Mouse (Mus musculus) neutrophil, adult 5-6 weeks (primary cell): ENCODE data around the gene Nxpe3. TPM values are rescaled to one million over a fixed set of nuclear protein-coding genes. Genes with fewer than 3 reads are reported as not detected.
A peak's percentile ranks its signal among the peaks of the same experiment; 100 is the strongest.
"Not testable (repeated sequence)": the region's sequence is repeated elsewhere in the genome, so short reads cannot be mapped to it uniquely, and the experiment has no call there.

Experiments
- ATAC-seq: fragments of 151-379, 151-347 bp; 2 replicates; pipeline ENCODE4 v1.8.0; 2017; ENCODE audit warnings: mild to moderate bottlenecking, moderate TSS enrichment; ENCODE audit not compliant: insufficient number of reproducible peaks, poor library complexity, low FRiP score, severe bottlenecking; ENCODE audit errors: extremely low read depth
- total RNA-seq: library from RNA; stranded (forward); fragments of 200-1000 nt; gene quantifications from 2 replicates; pipeline ENCODE4 v1.2.3, GENCODE M21; 2017

Gene Nxpe3
- total RNA-seq, 1 experiment from 2014 or later, result 16.8 TPM

DNA sequence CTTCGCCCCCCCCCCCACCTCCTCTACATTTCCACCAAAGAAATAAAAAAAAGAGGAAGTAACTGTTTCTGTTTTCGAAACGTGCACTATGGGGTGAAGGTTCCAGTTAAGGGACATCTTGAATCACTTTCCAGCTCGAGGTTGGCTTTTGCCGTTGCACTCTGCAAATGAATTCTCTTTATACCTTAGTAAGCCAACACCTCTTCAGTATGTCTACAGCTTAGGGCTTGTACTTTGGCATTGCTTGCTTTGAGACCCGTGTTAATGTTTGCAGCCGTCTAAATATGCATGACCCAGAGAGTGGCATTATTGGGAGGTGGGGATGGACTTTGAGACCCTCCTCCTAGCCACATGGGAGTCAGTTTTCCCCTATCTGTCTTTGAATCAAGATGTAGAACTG lies 2.6 kb downstream of the Nxpe3 start:
- ATAC-seq, result 0 out of 2 replicates have a peak, but pooled peaks have one; percentile 17

DNA sequence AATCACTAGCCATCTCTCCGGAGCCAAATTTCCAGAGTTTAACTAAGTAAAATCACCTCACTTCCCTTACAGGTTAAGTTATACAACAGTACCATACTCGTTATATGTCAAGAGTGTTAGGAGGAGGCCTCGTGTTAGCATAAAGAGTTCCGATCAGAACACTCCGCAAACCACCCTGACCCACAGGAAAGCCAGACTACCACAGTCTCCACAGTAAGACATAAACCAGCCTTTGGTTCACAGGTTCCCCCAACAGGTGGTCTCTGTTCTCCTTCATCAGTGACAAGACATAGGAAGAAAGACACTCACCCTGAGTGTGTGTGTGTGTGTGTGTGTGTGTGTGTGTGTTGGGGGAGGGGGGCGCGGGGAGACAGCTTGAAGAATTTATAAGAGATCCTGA lies 3.7 kb downstream of the Nxpe3 start:
- no peak for ATAC-seq

DNA sequence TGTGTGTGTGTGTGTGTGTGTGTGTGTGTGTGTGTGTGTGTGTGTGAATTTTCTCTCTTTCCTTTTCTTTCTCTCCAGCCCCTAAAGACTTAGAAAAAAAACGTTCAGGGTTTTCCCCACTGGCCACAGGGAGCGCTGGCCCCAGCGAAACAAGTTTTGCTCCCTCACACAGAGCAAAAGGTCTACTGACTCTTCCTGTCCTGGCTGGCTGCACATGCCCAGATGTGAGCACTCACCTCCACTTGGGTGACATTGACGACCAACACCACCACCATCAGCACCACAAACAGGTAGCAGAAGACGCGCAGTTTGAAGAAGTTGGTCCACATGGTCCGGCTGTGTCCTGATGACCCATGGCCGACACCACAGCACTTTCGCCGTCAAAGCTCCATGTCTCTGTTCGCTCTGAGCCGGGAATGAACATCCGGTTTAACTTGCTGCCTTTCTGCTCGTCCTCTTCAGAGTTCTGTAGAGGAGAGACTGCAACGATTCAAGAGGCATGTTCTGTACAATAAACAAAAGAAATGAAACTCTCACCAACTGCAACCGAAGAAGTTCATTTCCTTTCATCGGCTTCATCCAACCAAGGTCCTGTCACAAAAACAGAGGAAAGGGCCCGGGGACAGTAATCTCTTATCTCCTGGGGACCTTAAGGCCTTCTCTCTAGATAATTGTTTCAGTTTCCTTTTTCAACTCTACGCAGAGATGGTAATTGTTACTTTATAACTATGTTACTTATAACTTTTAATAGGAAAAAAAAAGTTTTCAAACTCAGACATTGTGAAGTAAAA lies 4.5 kb downstream of the Nxpe3 start:
- ATAC-seq, result no peak

DNA sequence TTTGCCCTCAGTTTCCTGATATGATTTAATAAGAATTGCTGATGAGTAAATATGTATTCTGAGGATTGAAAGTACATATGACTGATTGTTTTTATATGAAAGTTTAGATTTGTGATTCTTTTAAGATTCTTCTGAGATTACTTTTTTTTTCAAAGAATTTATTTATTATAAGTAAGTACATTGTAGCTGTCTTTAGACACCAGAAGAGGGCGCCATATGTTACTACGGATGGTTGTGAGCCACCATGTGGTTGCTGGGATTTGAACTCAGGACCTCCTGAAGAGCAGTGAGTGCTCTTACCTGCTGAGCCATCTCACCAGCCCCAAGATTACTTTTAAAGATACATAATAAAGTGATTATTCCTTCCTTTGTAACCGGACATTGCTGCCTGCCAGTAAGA lies 5.6 kb downstream of the Nxpe3 start:
- no peak for ATAC-seq

DNA sequence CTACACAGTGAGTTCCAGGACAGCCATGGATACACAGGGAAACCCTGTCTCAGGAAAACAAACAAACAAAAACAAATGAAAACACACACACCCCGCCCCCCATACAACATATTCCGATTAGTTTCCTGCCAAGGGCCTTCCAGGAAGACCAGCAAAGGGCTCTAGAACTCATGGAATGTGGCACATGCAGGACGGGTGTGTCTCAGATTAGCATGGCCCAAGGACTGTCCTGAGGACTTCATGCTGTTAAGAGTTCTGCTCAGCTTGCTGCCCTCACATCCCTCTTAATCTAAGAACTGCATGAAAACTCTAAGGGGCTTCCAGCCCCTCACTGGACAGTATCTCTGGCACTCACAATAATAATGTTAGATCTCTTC lies 6.5 kb downstream of the Nxpe3 start:
- no peak for ATAC-seq

DNA sequence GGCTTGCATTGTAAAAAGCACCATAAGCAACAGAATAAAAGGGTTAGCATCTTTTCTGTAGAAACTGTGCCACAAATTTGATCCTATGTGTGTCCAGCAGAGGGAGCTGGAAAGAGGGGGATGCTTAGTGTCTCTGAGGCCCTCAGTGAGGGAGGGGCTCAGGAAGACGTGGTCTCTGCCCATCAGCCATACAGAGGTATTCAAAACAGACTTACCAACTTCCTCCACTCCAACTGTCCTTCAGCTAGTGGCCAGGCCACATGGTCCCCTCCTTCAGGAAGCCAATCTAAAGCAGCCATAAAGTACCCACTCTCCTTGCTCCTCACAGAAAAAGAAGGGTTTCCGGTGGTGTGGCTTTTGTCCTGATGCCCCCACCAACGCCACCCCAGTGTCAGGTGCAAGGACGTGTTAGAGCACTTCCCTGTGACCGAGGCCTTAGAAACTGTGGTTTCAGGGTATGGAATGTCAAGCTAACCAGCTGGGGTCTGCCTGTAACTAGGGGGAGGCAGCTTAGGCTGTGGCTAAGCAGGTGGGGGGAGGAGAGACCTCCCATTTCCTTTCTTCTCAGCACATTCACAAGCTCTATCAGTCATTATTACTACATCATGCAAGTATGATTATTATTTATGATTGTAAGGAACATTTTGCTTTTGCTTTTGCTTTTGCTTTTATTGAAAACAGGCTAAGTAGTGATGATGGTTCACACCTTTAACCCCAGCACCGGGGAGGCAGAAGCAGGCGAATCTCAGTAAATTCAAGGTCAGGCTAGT lies 7.1 kb downstream of the Nxpe3 start:
- peak; percentile 76 for ATAC-seq

DNA sequence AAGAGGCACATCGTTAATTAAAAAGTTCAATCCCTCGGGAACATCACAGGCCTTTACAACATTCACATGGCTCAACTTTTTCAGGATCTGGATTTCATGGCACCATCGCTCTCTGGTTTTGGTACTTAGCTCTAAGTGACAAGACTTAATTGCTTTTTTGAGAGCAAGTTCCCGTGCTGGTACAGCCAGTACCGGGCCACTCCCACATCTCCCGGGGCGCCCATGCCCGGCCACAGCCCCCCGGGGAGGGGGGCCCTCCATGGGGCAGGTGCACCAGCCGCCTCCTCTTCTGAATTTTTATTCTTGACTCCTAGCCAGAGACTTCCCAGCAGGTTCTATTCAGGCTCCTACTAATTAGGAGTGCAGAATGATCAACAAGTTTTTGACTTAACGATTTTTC lies 10.8 kb downstream of the Nxpe3 start:
- ATAC-seq, result no peak

DNA sequence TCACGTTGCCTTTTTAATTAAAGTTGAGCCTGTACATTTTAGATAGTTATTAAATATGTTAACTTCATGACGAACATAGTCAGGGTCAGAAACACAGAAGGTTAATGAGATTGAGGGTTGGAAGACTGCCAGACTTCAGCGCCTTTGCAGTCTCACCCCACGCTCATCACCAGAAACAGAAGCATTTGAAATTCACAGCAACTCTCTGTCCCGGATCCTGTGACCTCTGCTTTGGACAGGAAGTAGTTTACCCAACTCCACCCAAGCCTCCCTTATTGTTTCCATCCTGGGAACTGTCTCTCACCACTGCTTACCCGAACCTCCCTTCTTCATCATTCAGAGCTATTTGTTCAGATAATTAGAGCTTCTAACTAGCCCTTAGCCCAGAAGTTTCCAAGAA lies 19.1 kb downstream of the Nxpe3 start:
- ATAC-seq, result no peak

DNA sequence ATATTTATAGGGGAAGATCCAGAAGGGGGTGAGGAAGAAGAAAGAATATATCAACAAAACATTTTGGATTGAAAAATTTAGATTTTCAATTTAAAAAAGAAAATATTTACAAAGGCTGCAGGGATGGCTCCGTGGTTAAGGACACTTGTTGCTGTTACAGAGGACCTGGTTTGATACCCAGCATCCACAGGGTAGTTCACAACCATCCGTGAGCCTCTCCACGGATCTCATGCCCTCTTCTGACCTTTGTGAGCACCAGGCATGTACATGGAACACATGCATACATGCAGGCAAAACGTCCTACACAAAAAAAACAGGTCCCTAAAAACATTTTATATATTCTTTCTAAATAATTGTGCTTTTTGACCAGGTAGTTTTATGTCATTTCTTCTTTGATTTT lies 31.3 kb downstream of the Nxpe3 start:
- no peak for ATAC-seq

DNA sequence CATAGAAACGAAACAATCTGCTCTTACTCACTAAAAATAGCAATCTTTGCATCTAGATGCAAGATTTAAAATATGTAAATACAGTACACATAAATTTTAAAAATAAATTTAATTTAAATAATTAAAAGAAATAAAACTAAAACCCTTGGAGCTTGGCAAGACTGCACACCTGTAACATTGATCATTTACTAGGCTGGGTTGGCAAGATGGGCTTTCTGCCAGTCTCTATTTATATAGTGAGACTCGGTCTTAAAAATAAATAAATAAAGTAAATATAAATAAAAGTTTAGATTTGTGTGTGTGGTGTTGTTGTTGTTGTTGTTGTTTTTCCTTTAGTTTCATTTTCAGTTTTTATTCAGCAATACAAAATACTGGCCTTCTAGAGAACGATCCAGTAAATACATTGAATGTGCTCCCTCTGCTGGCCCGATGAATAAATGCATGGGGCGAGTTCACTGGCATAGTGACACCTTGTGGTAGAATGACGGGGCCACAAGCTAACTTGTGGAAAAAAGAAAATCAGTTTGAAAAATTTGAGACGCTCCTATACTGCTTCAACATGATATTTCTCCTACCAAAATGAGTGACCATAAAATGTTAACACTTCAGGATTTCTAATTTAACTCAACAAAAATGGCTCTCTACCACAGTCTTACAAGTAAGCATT lies 31.8 kb downstream of the Nxpe3 start:
- ATAC-seq, result peak; percentile 98

DNA sequence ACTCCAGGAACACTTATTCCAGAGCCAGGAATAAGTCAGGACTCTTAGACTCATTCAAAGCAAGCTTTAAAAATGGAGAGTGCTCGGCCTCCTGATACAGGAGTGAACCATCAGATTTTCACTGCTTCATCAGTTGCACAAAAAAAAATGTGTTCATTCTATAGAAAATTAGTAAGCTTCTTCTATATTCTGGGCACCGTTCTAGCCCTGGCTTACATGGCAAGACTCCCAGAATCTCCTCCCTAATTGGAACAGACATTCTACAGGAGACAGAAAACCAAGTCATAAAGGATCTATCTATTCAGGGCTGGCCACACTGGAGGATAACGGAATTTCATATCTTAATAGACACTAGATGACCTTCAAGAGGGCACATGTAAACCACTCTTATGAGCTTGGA lies 34.0 kb downstream of the Nxpe3 start:
- no peak for ATAC-seq

DNA sequence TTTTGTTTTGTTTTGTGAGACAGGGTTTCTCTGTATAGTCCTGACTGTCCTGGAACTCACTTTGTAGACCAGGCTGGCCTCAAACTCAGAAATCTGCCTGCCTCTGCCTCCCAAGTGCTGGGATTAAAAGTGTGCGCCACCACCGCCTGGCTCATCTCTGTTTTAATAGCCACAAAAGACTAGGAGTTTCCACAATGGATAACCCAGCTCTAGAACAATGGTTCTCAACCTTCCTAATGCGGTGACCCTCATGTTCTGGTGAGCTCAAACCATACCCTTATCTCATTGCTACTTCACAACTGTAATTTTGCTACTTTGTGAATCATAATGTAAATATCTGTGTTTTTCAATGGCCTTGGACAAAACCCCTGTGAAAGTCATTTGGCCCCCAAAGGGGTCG lies 35.7 kb downstream of the Nxpe3 start:
- not testable (repeated sequence) for ATAC-seq

DNA sequence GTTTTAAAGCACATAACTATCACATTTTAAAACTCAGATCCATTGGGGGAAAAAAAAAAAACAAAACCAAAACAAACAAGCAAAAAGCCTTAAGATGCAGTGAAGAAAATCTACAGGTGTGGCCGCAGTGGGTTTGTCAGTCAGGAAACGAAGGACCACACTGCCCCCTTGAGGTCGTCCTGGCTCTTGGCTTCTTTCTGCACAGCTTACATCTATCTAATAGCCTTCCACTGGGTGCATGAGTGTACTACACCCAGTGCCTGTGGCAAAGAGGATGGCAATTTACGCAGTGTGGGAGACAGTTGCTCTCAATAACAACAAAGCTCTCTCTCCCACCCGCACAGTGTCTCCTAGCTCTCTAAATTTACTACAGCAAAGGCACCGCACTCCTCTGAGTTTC lies 36.6 kb downstream of the Nxpe3 start:
- peak; percentile 84 for ATAC-seq

DNA sequence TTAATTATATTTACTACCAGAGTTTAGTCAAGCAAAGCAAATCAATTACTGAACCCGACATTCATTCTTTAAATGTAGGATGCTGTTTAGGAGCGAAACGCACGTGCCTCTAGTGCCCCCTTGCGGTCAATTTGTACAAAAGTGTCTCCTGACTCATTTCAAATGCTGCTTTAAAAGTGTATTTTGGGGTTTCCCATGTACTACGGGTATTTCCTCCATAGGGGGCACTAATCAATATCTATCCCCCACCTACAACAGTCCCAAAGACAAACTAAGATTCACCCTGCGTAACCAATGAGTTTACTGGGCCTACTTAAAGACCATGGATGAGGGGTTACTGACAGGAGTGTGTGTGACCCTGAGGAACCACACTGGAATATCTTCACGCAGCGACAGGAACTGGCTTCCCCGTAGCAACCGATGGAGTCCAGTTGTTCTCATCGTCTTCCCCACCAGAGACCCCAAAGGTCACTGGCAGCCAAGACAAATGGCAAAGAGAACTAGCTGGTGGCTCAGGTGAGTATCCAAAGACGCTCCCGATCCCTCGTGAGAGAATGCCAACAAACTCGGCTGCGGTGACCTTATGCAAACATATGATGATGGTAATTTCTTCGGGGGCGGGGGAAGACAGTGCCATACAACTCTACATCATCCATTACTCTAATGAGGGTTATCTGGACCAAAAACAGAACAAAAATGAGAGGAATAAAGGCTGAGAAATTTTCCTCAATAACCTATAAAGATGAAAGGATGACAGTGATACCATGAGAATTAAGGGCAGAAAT lies 42.0 kb downstream of the Nxpe3 start:
- ATAC-seq, result peak; percentile 94

DNA sequence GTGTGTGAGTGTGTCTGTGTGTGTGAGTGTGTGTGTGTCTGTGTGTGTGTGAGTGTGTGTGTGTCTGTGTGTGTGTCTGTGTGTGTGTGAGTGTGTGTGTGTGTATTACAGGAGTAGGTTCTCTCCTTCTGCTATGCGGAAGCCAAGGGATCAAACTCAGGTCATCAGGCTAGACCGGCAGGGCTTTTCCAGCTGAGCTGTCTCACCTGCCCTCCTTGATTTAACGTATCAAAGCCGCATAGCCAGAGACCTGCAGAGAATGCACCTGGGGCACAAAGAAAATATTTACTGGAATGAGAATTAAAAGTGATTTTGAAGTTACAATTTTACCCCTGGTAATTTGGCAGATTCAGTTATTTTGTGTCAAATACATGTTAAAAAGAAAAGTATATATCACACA lies 42.6 kb downstream of the Nxpe3 start:
- no peak for ATAC-seq

DNA sequence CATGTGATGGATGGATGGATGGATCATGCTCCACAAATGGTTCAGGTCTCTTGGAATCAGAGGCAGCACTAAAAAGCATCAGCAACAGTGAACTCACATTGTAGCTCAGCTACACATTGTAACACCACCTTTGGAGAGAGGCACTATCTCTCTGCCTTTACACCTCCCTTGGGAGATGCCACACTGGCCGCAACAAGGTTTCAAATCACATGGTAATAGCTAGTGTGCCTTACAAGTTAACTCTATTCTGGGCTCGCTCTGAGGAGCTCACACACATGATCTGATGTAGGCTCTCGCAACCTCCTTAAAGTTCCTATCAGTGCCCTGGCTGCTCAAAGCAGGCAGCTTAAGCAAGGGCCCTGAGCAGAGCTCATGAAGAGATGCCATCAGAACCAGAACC lies 44.6 kb downstream of the Nxpe3 start:
- no peak for ATAC-seq

DNA sequence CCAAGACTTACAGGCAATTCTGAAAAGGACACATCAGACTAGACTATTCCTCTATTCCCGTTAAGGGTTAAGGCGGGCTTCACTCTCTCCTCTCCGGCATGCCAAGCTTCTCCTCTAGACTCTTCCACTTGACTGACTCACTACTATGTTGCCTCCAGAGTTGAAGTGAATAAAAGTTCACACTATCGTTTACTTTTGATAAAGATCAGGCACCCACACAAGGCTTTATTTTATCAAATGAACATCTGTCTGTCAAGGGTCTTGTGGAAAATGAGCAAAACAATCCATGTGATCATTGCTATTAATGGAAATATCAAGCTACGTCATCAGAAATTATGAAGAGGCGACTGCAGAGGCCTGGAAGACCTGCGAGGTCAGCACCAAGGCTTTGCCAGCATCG lies 47.4 kb downstream of the Nxpe3 start:
- ATAC-seq, result no peak

DNA sequence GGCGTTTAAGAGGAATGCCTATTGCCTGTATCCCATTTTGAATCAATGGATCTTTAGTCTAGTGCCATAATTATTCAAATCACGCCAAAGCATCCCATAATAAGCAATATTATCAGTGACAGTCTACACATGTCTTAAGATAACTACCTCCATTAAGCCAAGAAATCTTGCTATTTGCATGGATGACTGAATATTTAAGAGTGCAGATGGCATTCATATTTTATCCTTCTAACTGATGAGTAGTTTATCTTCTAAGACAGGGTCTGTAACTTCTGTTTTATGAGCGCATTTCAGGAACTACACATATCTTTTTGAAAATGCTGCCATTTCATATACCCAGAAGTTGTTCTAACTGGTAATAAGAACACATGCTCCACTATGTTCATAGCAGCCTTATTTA lies 50.2 kb downstream of the Nxpe3 start:
- no peak for ATAC-seq

DNA sequence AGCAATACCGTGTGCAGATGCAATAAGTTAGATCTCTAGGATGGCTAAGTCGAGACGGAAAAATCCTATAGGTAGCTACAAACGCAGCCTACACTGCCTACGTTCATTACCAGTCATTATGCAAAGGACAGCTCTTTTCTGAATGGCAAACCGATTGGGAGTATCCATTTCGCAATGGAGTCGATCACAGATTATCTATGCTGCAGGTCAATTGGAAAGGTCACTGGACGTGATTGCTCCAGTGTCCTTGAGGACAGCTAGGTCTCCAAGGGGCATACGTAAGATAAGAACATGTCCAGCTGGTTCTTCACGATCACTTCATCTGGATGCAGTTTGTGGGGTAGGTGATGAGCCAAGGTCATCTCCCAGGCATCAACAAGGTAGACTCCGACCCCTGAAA lies 51.2 kb downstream of the Nxpe3 start:
- no peak for ATAC-seq
